31 mouse cellular contexts compared by ENCODE assay signal in genomic region chr8:79286424-79286823, GRCm38 (mm10). TPM values are rescaled to one million over a fixed set of nuclear protein-coding genes. Genes with fewer than 3 reads are reported as not detected.
"Had no signal": no experiment of that assay in that cellular context is flagged by ENCODE, and none has a peak within 500 bp of the region (broad histone marks: within the 10 kb centered on the region; RNA-seq: fewer than 3 reads in every experiment).

No protein-coding gene starts in this region.

- H3K4me2 ChIP-seq: limb, embryonic 13.5 days; liver, embryonic 12.5 days; liver, embryonic 15.5 days; midbrain, embryonic 12.5 days; neural tube, embryonic 12.5 days; neural tube, embryonic 15.5 days had no signal

- H3K27ac ChIP-seq: kidney, postnatal 0 days; layer of hippocampus, adult 2 months; limb, embryonic 10.5 days; limb, embryonic 13.5 days; liver, embryonic 12.5 days; liver, embryonic 15.5 days; midbrain, embryonic 12.5 days; neural tube, embryonic 12.5 days; neural tube, embryonic 15.5 days had no signal

- H3K9ac ChIP-seq: limb, embryonic 13.5 days; liver, embryonic 12.5 days; liver, embryonic 15.5 days; midbrain, embryonic 12.5 days; neural tube, embryonic 12.5 days; neural tube, embryonic 15.5 days had no signal

- DNase-seq: kidney, adult 2 months; kidney, postnatal 25 days; layer of hippocampus, adult 9-11 months; liver; lung, adult 2 months; lung, postnatal 14 days; lung, postnatal 4 days; retina, postnatal 1 day; thymus, adult 2 months; thymus, postnatal 14 days; thymus, postnatal 4 days had no signal

- H3K4me3 ChIP-seq: layer of hippocampus, adult 2 months; limb, embryonic 10.5 days; limb, embryonic 13.5 days; liver, embryonic 12.5 days; liver, embryonic 15.5 days; midbrain, embryonic 12.5 days; neural tube, embryonic 12.5 days; neural tube, embryonic 15.5 days had no signal

- H3K27me3 ChIP-seq: limb, embryonic 13.5 days; liver, embryonic 12.5 days; liver, embryonic 15.5 days; midbrain, embryonic 12.5 days; neural tube, embryonic 12.5 days; neural tube, embryonic 15.5 days had no signal

- H3K4me1 ChIP-seq: limb, embryonic 10.5 days; liver, embryonic 12.5 days; liver, embryonic 15.5 days; midbrain, embryonic 12.5 days; neural tube, embryonic 12.5 days; neural tube, embryonic 15.5 days had no signal

- ATAC-seq: liver, embryonic 12.5 days had no signal

- H3K9me3 ChIP-seq: limb, embryonic 10.5 days; limb, embryonic 13.5 days; liver, embryonic 12.5 days; liver, embryonic 15.5 days; midbrain, embryonic 12.5 days; neural tube, embryonic 12.5 days; neural tube, embryonic 15.5 days had no signal

- H3K36me3 ChIP-seq: liver, embryonic 12.5 days had no signal

RNA-seq across cellular contexts. Expression of gene 1700011L22Rik, which starts 38.1 kb away (rescaled TPM):
- total RNA-seq: layer of hippocampus, adult 2 months; layer of hippocampus, postnatal 25 days; left cerebral cortex, adult 18-20 months; left cerebral cortex, postnatal 25 days; megakaryocyte progenitor cell, adult 5-6 weeks; midbrain, postnatal 0 days had no signal
- polyA plus RNA-seq: kidney, adult 2 months; kidney, embryonic 14.5 days; kidney, postnatal 0 days; large intestine, adult 2 months; limb, embryonic 10.5 days; liver, embryonic 12.5 days; liver, embryonic 15.5 days; lung, adult 2 months; lung, embryonic 16.5 days; midbrain, embryonic 12.5 days; midbrain, postnatal 0 days; neural tube, embryonic 12.5 days; neural tube, embryonic 15.5 days; small intestine, adult 2 months; spleen, adult 2 months; stomach, embryonic 16.5 days; thymus, adult 2 months had no signal
